Mouse (Mus musculus): ENCODE measurements around the gene Polh.

The Polh gene

GRCm38 (mm10) chr17:46129741-46130498 lies 72.5 kb downstream of the Polh start:
- no peak for DNase-seq

- DNase-seq = no peak
Measured at GRCm38 (mm10) chr17:46127814-46128493, 74.5 kb downstream of the Polh start.

GRCm38 (mm10) chr17:46126608-46127007 lies 75.8 kb downstream of the Polh start:
- no peak for DNase-seq

GRCm38 (mm10) chr17:46123953-46124700 lies 78.3 kb downstream of the Polh start:
- DNase-seq = no peak

- no peak for DNase-seq
Measured at GRCm38 (mm10) chr17:46123285-46123684, 79.2 kb downstream of the Polh start.

- no peak for DNase-seq
Measured at GRCm38 (mm10) chr17:46122791-46123190, 79.7 kb downstream of the Polh start.
